Mouse (Mus musculus): Measurements from ENCODE around the gene Tyw1. TPM values are rescaled to one million over a fixed set of nuclear protein-coding genes. Genes with fewer than 3 reads are reported as not detected.
A peak's percentile ranks its signal among the peaks of the same experiment; 100 is the strongest.

Gene Tyw1
- total RNA-seq, 2 experiments from 2014 or later: 7.8 to 9.1 TPM

DNA sequence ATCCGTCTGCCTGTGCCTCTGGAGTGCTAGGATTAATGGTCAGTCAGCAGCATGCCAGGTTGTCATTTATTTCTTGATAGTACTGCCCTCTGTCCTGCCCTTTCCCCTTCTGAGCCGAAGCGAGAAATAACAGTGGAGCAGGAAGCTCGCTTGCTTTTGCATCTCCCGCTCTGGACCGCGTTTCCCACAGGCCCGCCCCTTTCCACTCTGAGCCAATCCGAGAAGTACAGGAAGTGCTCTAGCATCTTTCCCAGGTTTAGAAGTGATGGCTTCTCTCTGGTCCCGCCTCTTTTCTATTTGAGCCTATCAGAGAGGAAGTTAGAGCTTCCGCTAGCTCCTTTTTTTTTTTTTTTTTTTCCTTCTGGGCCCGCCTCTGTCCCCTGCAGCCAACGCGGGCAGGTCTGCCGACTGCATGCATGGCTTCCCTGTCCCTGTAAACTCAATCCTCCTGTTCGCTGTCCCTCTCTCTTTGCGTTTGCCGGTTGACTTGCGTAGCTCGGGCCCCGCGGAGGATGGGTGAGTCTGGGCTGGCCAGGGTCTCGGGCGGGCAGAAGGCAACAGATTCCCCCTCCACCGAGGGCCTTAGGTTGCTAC lies 1.4 kb downstream of the Tyw1 start:
- peak; percentile 94 for DNase-seq
- intact Hi-C loops (cut with DNase I; ENCODE audit: low total_unique reads): no loop called here

- DNase-seq: no peak
- intact Hi-C loops (cut with DNase I; ENCODE audit: low total_unique reads): no loop called here
Measured at GRCm38 (mm10) chr5:130257303-130257702, 1.9 kb downstream of the Tyw1 start.

- DNase-seq: no peak
- intact Hi-C loops (cut with DNase I; ENCODE audit: low total_unique reads): no loop called here
Measured at GRCm38 (mm10) chr5:130263454-130263853, 8.0 kb downstream of the Tyw1 start.

DNA sequence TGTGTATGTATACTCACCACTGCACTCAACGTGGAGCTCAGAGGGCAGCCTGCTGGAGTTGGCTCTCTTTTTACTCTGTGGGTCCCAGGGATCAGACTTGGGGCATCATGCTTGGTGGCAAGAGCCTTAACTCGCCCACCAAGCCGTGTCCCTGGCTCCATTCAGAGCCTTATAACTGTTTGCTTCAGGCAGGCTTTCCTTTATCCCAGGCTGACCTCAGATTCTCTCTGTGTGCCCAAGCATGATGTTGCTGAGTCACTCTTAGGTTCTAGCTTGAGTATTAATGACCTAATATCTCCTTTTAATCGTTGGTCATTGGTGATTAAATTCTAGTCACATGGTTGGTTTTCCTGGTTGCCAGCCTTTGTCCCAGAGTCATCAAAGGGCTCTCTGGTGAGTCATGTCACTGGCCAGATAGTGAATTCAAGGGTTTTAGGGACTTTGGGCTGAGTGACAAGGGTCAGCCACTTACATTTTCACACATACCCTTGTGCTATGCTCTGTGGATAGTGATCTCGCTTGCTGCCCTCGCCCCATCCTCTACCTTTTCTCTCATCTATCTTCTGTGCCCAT lies 9.1 kb downstream of the Tyw1 start:
- no peak for DNase-seq
- intact Hi-C loops (cut with DNase I; ENCODE audit: low total_unique reads): no loop called here

- peak; percentile 25 for DNase-seq
- intact Hi-C loops (cut with DNase I; ENCODE audit: low total_unique reads): no loop called here
Measured at GRCm38 (mm10) chr5:130266651-130267050, 11.2 kb downstream of the Tyw1 start.

GRCm38 (mm10) chr5:130267316-130267715 lies 11.9 kb downstream of the Tyw1 start:
- intact Hi-C loops (cut with DNase I; ENCODE audit: low total_unique reads): no loop called here
- DNase-seq: peak; percentile 55

DNA sequence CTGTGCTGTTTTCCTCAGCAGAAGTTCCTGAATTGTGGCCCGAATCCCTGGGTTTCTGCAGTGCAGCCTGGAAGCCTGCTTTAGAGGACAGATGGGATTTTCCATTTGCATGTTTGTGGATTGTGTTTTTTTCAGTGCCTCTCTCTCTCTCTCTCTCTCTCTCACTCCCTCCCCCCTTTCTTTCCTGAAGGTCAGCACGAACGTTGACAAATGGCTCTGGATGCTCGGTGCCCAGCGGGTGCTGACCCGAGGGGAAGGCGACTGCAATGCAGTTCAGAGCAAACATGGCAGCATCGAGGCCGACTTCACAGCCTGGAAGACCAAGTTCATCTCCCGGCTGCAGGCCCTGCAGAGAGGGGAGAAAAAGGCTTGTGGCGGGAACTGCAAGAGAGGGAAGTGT lies 13.6 kb downstream of the Tyw1 start:
- no peak for DNase-seq
- intact Hi-C loops (cut with DNase I; ENCODE audit: low total_unique reads): no loop called here

- intact Hi-C loops (cut with DNase I; ENCODE audit: low total_unique reads): no loop called here
- no peak for DNase-seq
Measured at GRCm38 (mm10) chr5:130272344-130272743, 16.9 kb downstream of the Tyw1 start.

DNA sequence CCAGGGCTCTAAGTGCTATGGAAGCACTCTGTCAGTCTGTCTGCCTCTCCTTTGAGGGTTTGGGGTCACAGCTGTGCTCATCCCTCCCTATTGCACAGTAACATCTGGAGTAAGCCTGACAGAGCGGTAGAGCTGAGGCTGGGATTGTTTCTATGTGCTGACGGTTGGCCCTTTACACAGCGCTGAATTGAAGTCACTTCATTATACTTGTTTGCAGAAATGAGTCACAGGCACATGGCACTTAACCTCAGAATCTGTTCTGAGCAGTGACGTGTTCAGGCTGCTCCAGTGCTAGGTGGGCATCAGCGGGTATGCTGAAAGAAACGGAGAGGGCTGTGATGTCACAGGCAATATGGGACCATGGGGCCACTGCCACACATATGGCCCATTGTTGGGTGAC lies 17.6 kb downstream of the Tyw1 start:
- intact Hi-C loops (cut with DNase I; ENCODE audit: low total_unique reads): no loop called here
- no peak for DNase-seq

- intact Hi-C loops (cut with DNase I; ENCODE audit: low total_unique reads): loop anchor here (5.0 kb wide), 1 partner anchor 577 kb away; no protein-coding TSS in a partner anchor
- DNase-seq: no peak
Measured at GRCm38 (mm10) chr5:130275509-130275908, 20.1 kb downstream of the Tyw1 start.

GRCm38 (mm10) chr5:130278011-130278472 lies 22.6 kb downstream of the Tyw1 start:
- intact Hi-C loops (cut with DNase I; ENCODE audit: low total_unique reads): loop anchor here (5.0 kb wide), 1 partner anchor 574 kb away; no protein-coding TSS in a partner anchor
- DNase-seq: no peak

- no peak for DNase-seq
Measured at GRCm38 (mm10) chr5:130283079-130283732, 27.8 kb downstream of the Tyw1 start.

DNA sequence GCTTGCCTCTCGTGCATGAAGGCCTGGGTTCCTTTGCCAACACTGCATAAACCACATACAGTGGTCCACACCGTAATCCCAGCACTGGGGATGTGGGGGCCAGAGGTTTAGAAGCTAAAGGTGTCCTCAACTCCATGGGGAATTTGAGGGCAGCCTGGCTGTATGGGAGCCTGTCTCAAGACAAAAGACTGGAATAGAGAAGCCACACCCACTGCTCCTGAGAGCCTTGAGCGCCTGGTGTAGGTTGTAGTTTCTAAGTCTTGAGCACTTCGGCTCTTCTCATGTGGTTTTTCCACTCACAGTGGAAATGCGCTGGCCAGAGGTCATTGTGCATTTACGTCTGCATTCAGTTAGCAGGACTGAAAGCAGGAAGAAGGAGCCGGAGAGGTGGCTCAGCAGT lies 32.7 kb downstream of the Tyw1 start:
- intact Hi-C loops (cut with DNase I; ENCODE audit: low total_unique reads): no loop called here

More at GRCm38 (mm10) chr5:130283079-130283732, 27.8 kb downstream of the Tyw1 start:
- intact Hi-C loops (cut with DNase I; ENCODE audit: low total_unique reads): no loop called here

GRCm38 (mm10) chr5:130290242-130290641 lies 34.8 kb downstream of the Tyw1 start:
- no peak for DNase-seq
- intact Hi-C loops (cut with DNase I; ENCODE audit: low total_unique reads): no loop called here

More for the DNA sequence above, 32.7 kb downstream of the Tyw1 start:
- DNase-seq: no peak

DNA sequence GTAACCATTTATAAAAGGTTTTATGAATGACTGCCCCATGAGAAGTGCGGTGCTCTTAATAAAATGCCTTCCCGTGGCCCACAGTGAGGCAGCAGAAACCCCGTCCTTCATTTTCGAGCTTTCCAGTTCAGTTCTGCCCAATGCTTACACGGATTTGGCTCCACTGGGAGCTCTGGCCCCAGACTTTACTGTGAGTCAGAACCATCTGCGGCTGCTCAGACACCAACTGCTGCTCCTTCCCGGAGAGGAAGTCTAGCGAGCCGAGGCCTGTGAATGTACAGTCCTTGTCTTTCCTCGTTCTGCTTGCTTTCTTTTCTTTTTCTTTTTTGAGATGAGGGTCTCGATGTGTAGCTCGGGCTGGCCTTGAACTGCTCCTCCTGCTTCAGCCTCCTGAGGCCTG lies 35.4 kb downstream of the Tyw1 start:
- no peak for DNase-seq
- intact Hi-C loops (cut with DNase I; ENCODE audit: low total_unique reads): no loop called here

DNA sequence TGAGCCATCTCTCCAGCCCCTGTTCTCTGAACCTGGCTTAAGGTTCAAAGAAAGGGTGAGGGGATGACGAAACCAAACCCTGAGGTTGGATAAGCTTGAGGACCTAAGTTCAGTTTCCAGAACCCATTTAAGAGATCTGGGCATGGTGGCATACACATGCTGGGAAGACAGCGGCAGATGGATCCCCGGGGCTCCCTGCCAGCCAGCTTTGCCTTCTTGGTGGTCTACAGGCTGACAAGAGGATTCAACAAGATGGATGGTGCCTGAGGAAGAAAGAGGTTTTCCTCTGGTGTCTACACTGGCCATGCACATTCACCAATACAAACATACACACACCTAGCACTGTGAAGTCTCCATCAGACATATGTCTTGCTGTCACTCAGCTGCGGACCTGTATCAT lies 37.6 kb downstream of the Tyw1 start:
- intact Hi-C loops (cut with DNase I; ENCODE audit: low total_unique reads): no loop called here
- no peak for DNase-seq

DNA sequence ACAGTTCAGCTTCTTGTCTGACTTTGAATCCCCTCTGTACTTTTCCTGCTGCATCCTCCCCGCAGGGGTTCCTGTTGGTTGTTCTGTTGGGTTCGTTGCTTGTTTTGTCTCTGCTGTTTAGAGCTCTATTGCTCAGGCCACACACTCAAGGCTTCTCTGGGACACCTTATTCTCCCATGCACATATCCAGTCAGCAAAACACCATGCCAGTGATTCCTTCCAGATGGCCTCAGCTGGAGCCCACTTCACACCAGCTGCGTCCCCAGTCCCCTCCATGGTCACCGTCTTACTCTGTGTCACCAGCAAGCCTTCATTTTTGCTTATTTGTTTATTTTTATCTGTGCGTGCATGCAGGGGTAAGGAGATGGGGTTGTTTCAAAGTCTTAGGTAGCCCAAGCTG lies 38.5 kb downstream of the Tyw1 start:
- intact Hi-C loops (cut with DNase I; ENCODE audit: low total_unique reads): no loop called here
- no peak for DNase-seq

- no peak for DNase-seq
Measured at GRCm38 (mm10) chr5:130294598-130294997, 39.2 kb downstream of the Tyw1 start.

GRCm38 (mm10) chr5:130296071-130296470 lies 40.7 kb downstream of the Tyw1 start:
- intact Hi-C loops (cut with DNase I; ENCODE audit: low total_unique reads): no loop called here

More at GRCm38 (mm10) chr5:130294598-130294997, 39.2 kb downstream of the Tyw1 start:
- intact Hi-C loops (cut with DNase I; ENCODE audit: low total_unique reads): no loop called here

GRCm38 (mm10) chr5:130298831-130299460 lies 43.5 kb downstream of the Tyw1 start:
- no peak for DNase-seq
- intact Hi-C loops (cut with DNase I; ENCODE audit: low total_unique reads): no loop called here

More at GRCm38 (mm10) chr5:130296071-130296470, 40.7 kb downstream of the Tyw1 start:
- no peak for DNase-seq

All from gastrocnemius, postnatal 14 days (tissue).